Mouse (Mus musculus): ENCODE measurements around the gene Tmcc2. TPM values are rescaled to one million over a fixed set of nuclear protein-coding genes. Genes with fewer than 3 reads are reported as not detected.
A peak's percentile ranks its signal among the peaks of the same experiment; 100 is the strongest.

Gene Tmcc2
- polyA plus RNA-seq, 1 experiment from 2014 or later: 38.1 TPM

GRCm38 (mm10) chr1:132425600-132425999 is 34.5 kb upstream of the Tmcc2 start:
- Histone ChIP-seq H3K4me3 (ENCODE audit: low read depth, low read length) (no peak overlapping the region), H3K4me1 (ENCODE audit: control insufficient read depth, insufficient read depth, low read length) (peaks cover 4% of the 10 kb centered on the region; the same call in 1 of the 2 replicates), H3K9ac (ENCODE audit: low read depth, low read length) (no peak overlapping the region), H3K36me3 (ENCODE audit: control insufficient read depth, insufficient read depth, low read length) (no peaks in the 10 kb centered on the region), H3K27me3 (ENCODE audit: control insufficient read depth, insufficient read depth, low read depth, low read length) (no peaks in the 10 kb centered on the region), H3K27ac (ENCODE audit: low read length) (no peak overlapping the region), H3K9me3 (replicated peaks; ENCODE audit: control insufficient read depth, low read length, poor library complexity, severe bottlenecking) (no peaks in the 10 kb centered on the region), H3K4me2 (ENCODE audit: low read length) (no peak overlapping the region)
- no peak for ATAC-seq

- peaks cover 16% of the 10 kb centered on the region for H3K4me1 ChIP-seq (ENCODE audit: control insufficient read depth, insufficient read depth, low read length)
- ATAC-seq: no peak
- no peak overlapping the region for H3K27ac ChIP-seq (ENCODE audit: low read length)
- WGBS: 94% methylated on average over 5 of the region's 5 CpGs
- no peaks in the 10 kb centered on the region for H3K27me3 ChIP-seq (ENCODE audit: control insufficient read depth, insufficient read depth, low read depth, low read length)
- no peaks in the 10 kb centered on the region for H3K9me3 ChIP-seq (replicated peaks; ENCODE audit: control insufficient read depth, low read length, poor library complexity, severe bottlenecking)
- no peak overlapping the region for H3K4me2 ChIP-seq (ENCODE audit: low read length)
- no peak overlapping the region for H3K9ac ChIP-seq (ENCODE audit: low read depth, low read length)
- no peaks in the 10 kb centered on the region for H3K36me3 ChIP-seq (ENCODE audit: control insufficient read depth, insufficient read depth, low read length)
- H3K4me3 ChIP-seq (ENCODE audit: low read depth, low read length): no peak overlapping the region
These were observed 32.0 kb upstream of the Tmcc2 start for GRCm38 (mm10) chr1:132422912-132423696.

GRCm38 (mm10) chr1:132420662-132421061 is 29.6 kb upstream of the Tmcc2 start:
- Histone ChIP-seq H3K9me3 (replicated peaks; ENCODE audit: control insufficient read depth, low read length, poor library complexity, severe bottlenecking) (no peaks in the 10 kb centered on the region), H3K4me3 (ENCODE audit: low read depth, low read length) (no peak overlapping the region), H3K9ac (ENCODE audit: low read depth, low read length) (no peak overlapping the region), H3K27ac (ENCODE audit: low read length) (no peak overlapping the region), H3K4me2 (ENCODE audit: low read length) (no peak overlapping the region), H3K27me3 (ENCODE audit: control insufficient read depth, insufficient read depth, low read depth, low read length) (no peaks in the 10 kb centered on the region), H3K4me1 (ENCODE audit: control insufficient read depth, insufficient read depth, low read length) (peaks cover 16% of the 10 kb centered on the region), H3K36me3 (ENCODE audit: control insufficient read depth, insufficient read depth, low read length) (no peaks in the 10 kb centered on the region)
- ATAC-seq: no peak
- WGBS: 89% methylated on average over 7 of the region's 7 CpGs

GRCm38 (mm10) chr1:132420206-132420605 is 29.1 kb upstream of the Tmcc2 start:
- ATAC-seq: no peak
- no peak overlapping the region for H3K4me2 ChIP-seq (ENCODE audit: low read length)
- H3K36me3 ChIP-seq (ENCODE audit: control insufficient read depth, insufficient read depth, low read length): no peaks in the 10 kb centered on the region
- H3K27me3 ChIP-seq (ENCODE audit: control insufficient read depth, insufficient read depth, low read depth, low read length): no peaks in the 10 kb centered on the region
- H3K9me3 ChIP-seq (replicated peaks; ENCODE audit: control insufficient read depth, low read length, poor library complexity, severe bottlenecking): no peaks in the 10 kb centered on the region
- H3K4me3 ChIP-seq (ENCODE audit: low read depth, low read length): no peak overlapping the region
- peaks cover 13% of the 10 kb centered on the region for H3K4me1 ChIP-seq (ENCODE audit: control insufficient read depth, insufficient read depth, low read length)
- 88% methylated on average over 2 of the region's 2 CpGs for WGBS
- H3K9ac ChIP-seq (ENCODE audit: low read depth, low read length): no peak overlapping the region
- H3K27ac ChIP-seq (ENCODE audit: low read length): no peak overlapping the region

DNA sequence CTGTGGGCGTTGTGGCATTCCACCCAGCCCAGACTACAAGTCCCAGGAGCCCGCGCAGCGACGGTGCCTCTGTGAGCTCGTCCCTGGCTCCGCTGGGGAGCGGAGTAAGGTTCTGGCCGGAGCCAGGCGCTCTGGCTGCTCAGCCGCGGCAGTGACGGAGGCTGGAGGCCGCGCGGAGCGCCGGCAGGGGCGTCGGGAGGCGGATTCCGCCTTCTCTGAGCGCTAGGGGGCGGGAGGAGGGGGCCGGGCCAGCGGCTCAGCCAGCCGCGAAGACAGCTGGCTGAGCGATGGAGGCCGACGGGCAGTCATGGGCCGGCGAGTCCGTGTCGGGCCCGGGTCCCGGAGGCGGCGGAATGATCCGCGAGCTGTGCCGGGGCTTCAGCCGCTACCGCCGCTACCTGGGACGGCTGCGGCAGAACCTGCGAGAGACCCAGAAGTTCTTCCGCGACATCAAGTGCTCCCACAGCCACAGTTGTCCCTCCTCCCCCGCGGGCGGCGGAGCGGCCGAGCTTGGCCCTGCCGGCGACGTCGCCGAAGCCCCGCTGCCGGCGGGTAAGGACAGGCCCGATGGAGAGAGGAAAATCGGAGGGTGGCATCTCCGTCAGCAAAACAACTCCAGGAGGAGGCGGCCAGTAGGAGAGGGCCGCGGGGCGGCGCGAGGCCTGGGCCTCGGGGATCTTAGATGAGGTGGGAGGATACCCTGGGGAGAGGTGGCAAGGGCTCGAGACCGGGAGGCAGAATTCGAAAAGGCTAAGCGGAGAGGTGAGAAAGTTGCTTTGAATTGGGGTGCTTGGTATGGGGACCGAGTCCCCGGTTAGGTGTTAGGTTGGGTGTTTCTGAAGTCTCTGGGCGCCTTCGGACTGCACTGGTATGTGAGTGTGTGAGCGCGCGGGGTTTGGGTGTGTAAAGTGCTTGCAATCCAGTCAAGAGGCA is 26.5 kb upstream of the Tmcc2 start, which contains the start of gene Dstyk:
Gene Dstyk (plus strand): TSS at position 237 of the 933 bp plus-strand sequence.
- Histone ChIP-seq H3K4me3 (ENCODE audit: low read depth, low read length) (peak within 1 kb of the TSS; percentile 82), H3K9ac (ENCODE audit: low read depth, low read length) (peak within 1 kb of the TSS; percentile 90), H3K9me3 (replicated peaks; ENCODE audit: control insufficient read depth, low read length, poor library complexity, severe bottlenecking) (no peaks in the 10 kb centered on the region), H3K27ac (ENCODE audit: low read length) (peak within 1 kb of the TSS; percentile 88), H3K4me1 (ENCODE audit: control insufficient read depth, insufficient read depth, low read length) (peaks cover 13% of the 10 kb centered on the region), H3K36me3 (ENCODE audit: control insufficient read depth, insufficient read depth, low read length) (no peaks in the 10 kb centered on the region), H3K27me3 (ENCODE audit: control insufficient read depth, insufficient read depth, low read depth, low read length) (no peaks in the 10 kb centered on the region), H3K4me2 (ENCODE audit: low read length) (peak within 1 kb of the TSS; percentile 83)
- WGBS: under 1% methylated on average over 76 of the region's 85 CpGs
- peak; percentile 97 for ATAC-seq

DNA sequence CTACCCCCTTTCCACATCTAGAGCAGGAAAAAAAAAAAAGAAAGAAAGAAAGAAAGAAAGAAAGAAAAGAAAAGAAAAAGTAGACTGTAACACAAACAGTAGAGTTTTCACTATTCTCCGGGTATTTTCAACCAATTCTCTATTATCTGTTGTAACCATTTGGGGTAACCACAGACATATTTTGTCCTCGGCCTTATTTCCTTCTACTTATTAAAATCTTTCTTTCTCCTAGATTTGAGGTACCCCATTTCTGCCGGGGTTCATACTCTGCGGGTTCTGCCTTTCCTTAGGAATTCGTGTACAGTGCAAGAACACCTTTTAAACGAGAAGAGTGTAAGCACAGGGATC is 25.8 kb upstream of the Tmcc2 start:
- Histone ChIP-seq H3K27ac (ENCODE audit: low read length) (peak overlapping the region; percentile 88), H3K9ac (ENCODE audit: low read depth, low read length) (peak overlapping the region; percentile 90), H3K4me3 (ENCODE audit: low read depth, low read length) (peak overlapping the region; percentile 82), H3K4me2 (ENCODE audit: low read length) (peak overlapping the region; percentile 83), H3K9me3 (replicated peaks; ENCODE audit: control insufficient read depth, low read length, poor library complexity, severe bottlenecking) (no peaks in the 10 kb centered on the region), H3K4me1 (ENCODE audit: control insufficient read depth, insufficient read depth, low read length) (peaks cover 13% of the 10 kb centered on the region), H3K36me3 (ENCODE audit: control insufficient read depth, insufficient read depth, low read length) (no peaks in the 10 kb centered on the region), H3K27me3 (ENCODE audit: control insufficient read depth, insufficient read depth, low read depth, low read length) (no peaks in the 10 kb centered on the region)
- ATAC-seq: no peak
- 20% methylated on average over 6 of the region's 6 CpGs for WGBS

GRCm38 (mm10) chr1:132416244-132416942 is 25.3 kb upstream of the Tmcc2 start:
- H3K4me2 ChIP-seq (ENCODE audit: low read length): peak overlapping the region; percentile 83; the same call in 1 of the 2 replicates
- 76% methylated on average over 8 of the region's 8 CpGs for WGBS
- H3K27me3 ChIP-seq (ENCODE audit: control insufficient read depth, insufficient read depth, low read depth, low read length): no peaks in the 10 kb centered on the region
- no peak overlapping the region for H3K27ac ChIP-seq (ENCODE audit: low read length)
- H3K4me1 ChIP-seq (ENCODE audit: control insufficient read depth, insufficient read depth, low read length): peaks cover 13% of the 10 kb centered on the region
- no peaks in the 10 kb centered on the region for H3K36me3 ChIP-seq (ENCODE audit: control insufficient read depth, insufficient read depth, low read length)
- no peak overlapping the region for H3K4me3 ChIP-seq (ENCODE audit: low read depth, low read length)
- no peak for ATAC-seq
- no peaks in the 10 kb centered on the region for H3K9me3 ChIP-seq (replicated peaks; ENCODE audit: control insufficient read depth, low read length, poor library complexity, severe bottlenecking)
- H3K9ac ChIP-seq (ENCODE audit: low read depth, low read length): no peak overlapping the region

- H3K36me3 ChIP-seq (ENCODE audit: control insufficient read depth, insufficient read depth, low read length): no peaks in the 10 kb centered on the region
- H3K27ac ChIP-seq (ENCODE audit: low read length): no peak overlapping the region
- H3K27me3 ChIP-seq (ENCODE audit: control insufficient read depth, insufficient read depth, low read depth, low read length): no peaks in the 10 kb centered on the region
- no peak for ATAC-seq
- H3K9ac ChIP-seq (ENCODE audit: low read depth, low read length): no peak overlapping the region
- H3K9me3 ChIP-seq (replicated peaks; ENCODE audit: control insufficient read depth, low read length, poor library complexity, severe bottlenecking): no peaks in the 10 kb centered on the region
- no peaks in the 10 kb centered on the region for H3K4me1 ChIP-seq (ENCODE audit: control insufficient read depth, insufficient read depth, low read length)
- WGBS: 80% methylated on average over 3 of the region's 3 CpGs
- no peak overlapping the region for H3K4me3 ChIP-seq (ENCODE audit: low read depth, low read length)
- H3K4me2 ChIP-seq (ENCODE audit: low read length): no peak overlapping the region
These were observed 19.6 kb upstream of the Tmcc2 start for GRCm38 (mm10) chr1:132410657-132411056.
